Mouse (Mus musculus) lung, embryonic 16.5 days (tissue): ENCODE data around the gene Vmn2r56. TPM values are rescaled to one million over a fixed set of nuclear protein-coding genes. Genes with fewer than 3 reads are reported as not detected.

ENCODE experiments used
- polyA plus RNA-seq: library from polyadenylated mRNA; unstranded; fragments of >200 nt; fragmentation: Nextera tagmentation; extraction: Ambion mirVana; gene quantifications from 2 replicates; pipeline ENCODE4 v1.2.1, GENCODE M21; 2015

Gene Vmn2r56
- polyA plus RNA-seq, 1 experiment from 2014 or later = not detected

Other genes with a start within 250 kb of the Vmn2r56 start
- gene 2900092C05Rik, start 222.5 kb downstream of the Vmn2r56 start, polyA plus RNA-seq = not detected in 2 replicates
- 0.01 TPM in 2 replicates for gene Vmn2r53, start 126.2 kb downstream of the Vmn2r56 start, polyA plus RNA-seq
- gene Vmn2r54, start 94.7 kb downstream of the Vmn2r56 start, polyA plus RNA-seq = not detected in 2 replicates
- gene Vmn2r55, start 50.0 kb downstream of the Vmn2r56 start, polyA plus RNA-seq = not detected in 2 replicates
- 5.6 and 6.5 TPM in 2 replicates for gene Zscan18, start 68.6 kb upstream of the Vmn2r56 start, polyA plus RNA-seq
- gene Zfp329, start 83.9 kb upstream of the Vmn2r56 start, polyA plus RNA-seq = 13.6 and 14.5 TPM in 2 replicates
- 45.5 and 46.4 TPM in 2 replicates for gene Zfp110, start 99.8 kb upstream of the Vmn2r56 start, polyA plus RNA-seq
- gene Zfp128, start 146.2 kb upstream of the Vmn2r56 start, polyA plus RNA-seq = 4.1 and 4.7 TPM in 2 replicates
- 16.7 and 17.1 TPM in 2 replicates for gene Zscan22, start 162.8 kb upstream of the Vmn2r56 start, polyA plus RNA-seq
- 950 and 1,039 TPM in 2 replicates for gene Rps5, start 187.3 kb upstream of the Vmn2r56 start, polyA plus RNA-seq
- gene Rnf225, start 192.4 kb upstream of the Vmn2r56 start, polyA plus RNA-seq = 1.4 and 1.8 TPM in 2 replicates
- gene Zfp324, start 230.8 kb upstream of the Vmn2r56 start, polyA plus RNA-seq = 9.7 and 10.6 TPM in 2 replicates
- 10.4 and 12.0 TPM in 2 replicates for gene Zfp446, start 242.8 kb upstream of the Vmn2r56 start, polyA plus RNA-seq